Mouse (Mus musculus) thymus, adult 2 months (tissue): ENCODE results near the gene Gm17482. TPM values are rescaled to one million over a fixed set of nuclear protein-coding genes. Genes with fewer than 3 reads are reported as not detected.

Source experiments
- DNase-seq: peaks from one replicate; pipeline ENCODE4 v3.0.0; 2021
- H3K27ac ChIP-seq: fragments of 200-500 bp; 2 replicates; pipeline ENCODE4 v1.5.1; 2012; ENCODE audit warnings: low read length, control low read depth; ENCODE audit not compliant: control insufficient read depth, insufficient read depth
- H3K27me3 ChIP-seq: fragments of 200-500 bp; 2 replicates; pipeline ENCODE4 v1.6.1; 2012; ENCODE audit warnings: mild to moderate bottlenecking, low read length, moderate library complexity, mixed read lengths; ENCODE audit not compliant: control insufficient read depth, insufficient read depth
- H3K36me3 ChIP-seq: fragments of 200-500 bp; 2 replicates; pipeline ENCODE4 v1.6.1; 2012; ENCODE audit warnings: mild to moderate bottlenecking, low read length, moderate library complexity; ENCODE audit not compliant: control insufficient read depth, insufficient read depth
- H3K4me1 ChIP-seq: fragments of 200-500 bp; replicated peaks from 2 replicates; pipeline ENCODE4 v1.6.1; 2012; ENCODE audit warnings: low read length; ENCODE audit not compliant: control insufficient read depth, insufficient read depth
- H3K4me3 ChIP-seq: fragments of 200-500 bp; 2 replicates; pipeline ENCODE4 v1.5.1; 2012; ENCODE audit warnings: mild to moderate bottlenecking, low read length, control low read depth, moderate library complexity; ENCODE audit not compliant: control insufficient read depth, insufficient read depth
- CTCF ChIP-seq: fragments of 200-500 bp; IDR thresholded peaks from 2 replicates; pipeline ENCODE4 v1.5.1; 2012; ENCODE audit warnings: mild to moderate bottlenecking, control low read depth, low read length, moderate library complexity, borderline replicate concordance; ENCODE audit not compliant: control insufficient read depth, poor library complexity, insufficient read depth; ENCODE audit errors: extremely low read depth
- POLR2A ChIP-seq: fragments of 200-500 bp; IDR thresholded peaks from 2 replicates; pipeline ENCODE4 v1.6.1; 2012; ENCODE audit warnings: mild to moderate bottlenecking, low read length, control low read depth, moderate library complexity; ENCODE audit not compliant: control insufficient read depth, poor library complexity, insufficient read depth; ENCODE audit errors: extremely low read depth
- WGBS: fragments of 180-500 bp; shearing (Covaris S2); methylation state at CpG from one replicate; pipeline ENCODE4 v1.1.7; 2018; 5-methylcytosine and 5-hydroxymethylcytosine counted together
- polyA plus RNA-seq: library from polyadenylated mRNA; depleted of rRNA; stranded (reverse); fragments of >200 nt; gene quantifications from 2 replicates; pipeline ENCODE4 v1.2.3, GENCODE M21; 2012

Gm17482 gene
- polyA plus RNA-seq, 1 experiment = not detected

- no peak for DNase-seq
Measured at GRCm38 (mm10) chr6:115284153-115284552, 57.0 kb downstream of the Gm17482 start.

DNA sequence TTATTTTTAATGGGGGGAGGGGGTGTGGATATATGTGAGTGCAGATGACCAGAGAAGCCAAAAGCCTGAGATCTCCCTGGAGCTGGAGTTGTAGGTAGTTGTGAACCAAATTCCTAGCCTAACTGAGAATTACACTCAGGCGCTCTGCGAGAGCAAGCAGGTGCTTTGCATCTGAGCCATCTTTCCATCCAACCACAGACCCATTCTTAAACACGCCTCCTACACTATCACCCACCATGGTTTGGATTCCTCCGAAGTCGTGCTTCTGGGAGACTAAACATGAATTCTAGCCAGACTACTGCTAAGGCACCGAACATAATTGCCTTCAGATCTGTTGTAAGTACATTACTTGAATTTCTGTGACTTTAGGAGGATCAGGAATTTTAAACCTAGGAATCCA is 59.3 kb downstream of the Gm17482 start:
- Histone ChIP-seq H3K27ac (no peak overlapping the region), H3K4me1 (no peaks in the 10 kb centered on the region), H3K4me3 (no peak overlapping the region), H3K27me3 (no peaks in the 10 kb centered on the region), H3K36me3 (no peaks in the 10 kb centered on the region)
- DNase-seq = no peak
- WGBS = 94% methylated on average over 6 of the region's 6 CpGs
- no peak for TF ChIP-seq POLR2A
- no peak for TF ChIP-seq CTCF

More at GRCm38 (mm10) chr6:115284153-115284552, 57.0 kb downstream of the Gm17482 start:
- no peaks in the 10 kb centered on the region for H3K27me3 ChIP-seq
- H3K36me3 ChIP-seq = no peaks in the 10 kb centered on the region
- WGBS = 83% methylated on average over 2 of the region's 2 CpGs
- TF ChIP-seq CTCF = no peak
- no peak for TF ChIP-seq POLR2A
- H3K4me3 ChIP-seq = no peak overlapping the region
- no peak overlapping the region for H3K27ac ChIP-seq
- no peaks in the 10 kb centered on the region for H3K4me1 ChIP-seq

GRCm38 (mm10) chr6:115288223-115288622 is 61.1 kb downstream of the Gm17482 start:
- Histone ChIP-seq H3K36me3 (no peaks in the 10 kb centered on the region), H3K4me3 (no peak overlapping the region), H3K4me1 (no peaks in the 10 kb centered on the region), H3K27me3 (no peaks in the 10 kb centered on the region), H3K27ac (no peak overlapping the region)
- 94% methylated on average over 3 of the region's 3 CpGs for WGBS
- TF ChIP-seq CTCF (no peak), POLR2A (no peak)
- DNase-seq = no peak

DNA sequence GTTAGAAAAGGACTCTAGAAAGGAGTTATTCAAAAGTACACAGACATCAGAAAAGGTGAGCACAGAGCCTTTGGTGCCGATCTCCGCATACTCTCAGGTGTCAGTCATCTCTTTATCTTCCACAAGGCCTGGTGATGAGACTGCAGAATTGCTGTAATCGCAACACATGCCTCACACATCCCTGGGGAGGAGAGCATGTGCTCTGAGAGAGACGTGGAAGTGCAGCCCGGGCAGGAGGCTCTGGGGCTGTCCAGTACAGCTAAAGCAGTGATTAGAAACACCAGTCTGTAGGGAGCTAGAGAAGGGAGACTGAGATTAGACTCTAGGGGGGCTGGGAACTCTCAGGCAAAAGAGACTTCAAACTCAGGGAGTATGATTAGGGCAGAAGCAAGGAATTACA is 63.4 kb downstream of the Gm17482 start:
- DNase-seq = no peak
- no peak overlapping the region for H3K27ac ChIP-seq
- 88% methylated on average over 5 of the region's 5 CpGs for WGBS
- TF ChIP-seq POLR2A (no peak), CTCF (no peak)
- no peaks in the 10 kb centered on the region for H3K36me3 ChIP-seq
- H3K27me3 ChIP-seq = no peaks in the 10 kb centered on the region
- no peaks in the 10 kb centered on the region for H3K4me1 ChIP-seq
- H3K4me3 ChIP-seq = no peak overlapping the region

- Histone ChIP-seq H3K36me3 (no peaks in the 10 kb centered on the region), H3K4me1 (no peaks in the 10 kb centered on the region), H3K27me3 (no peaks in the 10 kb centered on the region), H3K27ac (no peak overlapping the region), H3K4me3 (no peak overlapping the region)
- no peak for TF ChIP-seq POLR2A
- no peak for TF ChIP-seq CTCF
- 68% methylated on average over 2 of the region's 2 CpGs for WGBS
- DNase-seq = no peak
Measured at GRCm38 (mm10) chr6:115291068-115291467, 63.9 kb downstream of the Gm17482 start.

- TF ChIP-seq CTCF (no peak), POLR2A (no peak)
- Histone ChIP-seq H3K4me1 (no peaks in the 10 kb centered on the region), H3K27ac (no peak overlapping the region), H3K27me3 (no peaks in the 10 kb centered on the region), H3K4me3 (no peak overlapping the region), H3K36me3 (no peaks in the 10 kb centered on the region)
- 97% methylated on average over 6 of the region's 6 CpGs for WGBS
- no peak for DNase-seq
Measured at GRCm38 (mm10) chr6:115291823-115292222, 64.7 kb downstream of the Gm17482 start.

DNA sequence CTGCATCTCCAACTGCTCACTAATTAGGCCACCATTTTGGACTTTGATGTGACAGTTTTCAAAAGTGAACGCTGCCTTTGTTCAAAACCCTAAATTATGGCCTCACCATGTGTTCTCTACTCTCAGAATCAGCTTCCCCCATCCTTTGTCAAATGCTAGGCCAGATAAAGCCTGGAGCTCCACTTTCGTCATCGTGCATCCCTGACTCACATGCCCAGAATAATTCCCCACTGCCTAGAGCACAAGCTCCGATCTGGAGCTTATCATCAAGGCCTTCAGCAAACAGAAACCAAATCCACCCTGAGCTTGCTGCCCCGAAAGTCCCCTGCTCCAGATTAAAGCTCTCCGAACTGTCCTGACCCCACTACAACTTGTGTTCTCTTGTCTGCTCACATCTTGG is 65.5 kb downstream of the Gm17482 start:
- Histone ChIP-seq H3K27ac (no peak overlapping the region), H3K4me3 (no peak overlapping the region), H3K36me3 (no peaks in the 10 kb centered on the region), H3K4me1 (no peaks in the 10 kb centered on the region), H3K27me3 (no peaks in the 10 kb centered on the region)
- 97% methylated on average over 6 of the region's 6 CpGs for WGBS
- TF ChIP-seq CTCF (no peak), POLR2A (no peak)
- DNase-seq = no peak
